Mouse (Mus musculus): ENCODE results near the gene Gm20812. TPM values are rescaled to one million over a fixed set of nuclear protein-coding genes. Genes with fewer than 3 reads are reported as not detected.
"Not testable (repeated sequence)": the region's sequence is repeated elsewhere in the genome, so short reads cannot be mapped to it uniquely, and the experiment has no call there.

Gene Gm20812
- not detected for total RNA-seq (2021)

DNA sequence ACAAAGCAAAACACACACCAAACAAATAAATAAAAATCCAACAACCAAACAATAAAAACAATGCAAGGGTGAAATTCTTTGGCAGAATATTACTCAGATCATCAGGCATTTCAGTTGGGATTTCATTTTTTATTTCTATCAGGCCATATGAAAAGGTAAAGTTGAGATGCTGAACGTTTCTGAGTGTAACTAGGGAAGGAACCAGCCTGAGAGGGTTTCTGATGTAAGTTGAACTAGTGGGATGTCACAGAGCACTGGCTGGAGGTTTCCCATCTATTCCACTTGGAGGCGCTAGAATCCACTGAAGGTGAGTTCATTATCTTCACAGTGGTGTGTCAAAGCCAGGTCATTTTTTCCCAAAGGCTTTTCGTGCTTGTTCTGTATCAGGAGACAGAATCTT is at the start of gene Gm20812:
TSS of gene Gm20812 (plus strand) at position 301 of the 400 bp plus-strand sequence.
- intact Hi-C loops (cut with DNase I); DNase-seq: not testable (repeated sequence)

Other genes starting within 250 kb of the Gm20812 start
- gene Gm29554, start 108.0 kb upstream of the Gm20812 start, total RNA-seq (2021): not detected

Measured in heart, postnatal 36 days (tissue).